Mouse (Mus musculus): ENCODE data around the gene Prdm1.

Prdm1 gene

DNA sequence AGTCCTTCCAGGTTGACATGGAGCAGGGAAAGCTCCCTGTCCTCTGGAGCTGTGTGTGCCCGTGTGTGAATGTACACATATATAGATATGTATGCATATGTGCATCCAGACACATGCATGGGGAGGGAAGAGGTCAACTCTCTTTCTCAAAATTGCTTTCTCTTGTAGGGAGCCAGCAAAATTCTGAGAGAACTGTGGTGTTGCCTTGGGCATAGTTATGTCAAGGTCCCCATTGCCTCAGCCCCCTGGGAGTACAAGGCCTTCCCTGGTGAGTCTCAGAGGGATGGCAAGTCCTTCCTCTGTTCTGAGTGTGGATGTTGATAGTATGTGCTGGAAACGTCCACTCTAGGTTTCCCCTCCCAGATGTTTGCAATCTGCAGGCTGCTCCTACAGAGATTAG lies 109.4 kb downstream of the Prdm1 start:
- DNase-seq (ENCODE audit: low spot score) = no peak

DNA sequence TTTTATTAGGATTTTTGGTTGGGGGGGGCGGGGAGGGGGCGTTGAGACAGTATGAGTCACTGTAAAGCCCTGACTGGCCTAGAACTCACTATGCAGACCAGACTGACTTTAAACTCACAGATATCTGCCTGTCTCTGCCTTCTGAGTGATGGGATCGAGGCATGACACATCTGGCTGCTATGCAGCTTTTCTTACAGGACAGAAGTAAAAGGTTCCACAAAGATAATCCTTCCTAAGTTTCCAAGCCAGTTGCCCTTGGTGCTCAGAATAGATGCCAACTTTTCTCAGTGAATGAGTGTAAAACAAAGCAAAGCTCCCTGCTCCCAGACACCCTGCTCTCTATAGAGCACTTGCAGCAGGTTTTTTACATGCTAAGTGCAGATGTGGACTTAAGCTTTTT lies 112.7 kb downstream of the Prdm1 start:
- no peak for DNase-seq (ENCODE audit: low spot score)

DNA sequence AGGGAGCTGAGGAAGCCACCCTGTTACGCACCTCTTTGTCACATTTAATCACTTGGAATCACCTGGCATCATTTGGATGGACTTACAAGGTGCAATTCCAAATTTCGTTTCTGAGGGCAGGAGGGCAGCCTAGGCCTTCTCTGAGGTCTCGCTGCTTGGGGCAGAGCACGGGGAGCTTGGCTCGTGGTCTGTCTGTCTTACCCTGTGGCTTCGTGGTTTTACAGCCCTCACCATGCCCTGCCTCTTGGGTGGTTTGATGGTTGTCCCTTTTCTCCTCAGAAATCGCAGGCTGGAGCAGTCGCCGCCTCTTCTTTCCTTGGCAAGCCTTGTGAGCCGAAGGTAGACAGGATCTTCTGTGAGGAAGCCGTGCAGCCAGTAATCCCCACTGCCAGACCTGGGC lies 118.3 kb downstream of the Prdm1 start:
- no peak for DNase-seq (ENCODE audit: low spot score)

DNA sequence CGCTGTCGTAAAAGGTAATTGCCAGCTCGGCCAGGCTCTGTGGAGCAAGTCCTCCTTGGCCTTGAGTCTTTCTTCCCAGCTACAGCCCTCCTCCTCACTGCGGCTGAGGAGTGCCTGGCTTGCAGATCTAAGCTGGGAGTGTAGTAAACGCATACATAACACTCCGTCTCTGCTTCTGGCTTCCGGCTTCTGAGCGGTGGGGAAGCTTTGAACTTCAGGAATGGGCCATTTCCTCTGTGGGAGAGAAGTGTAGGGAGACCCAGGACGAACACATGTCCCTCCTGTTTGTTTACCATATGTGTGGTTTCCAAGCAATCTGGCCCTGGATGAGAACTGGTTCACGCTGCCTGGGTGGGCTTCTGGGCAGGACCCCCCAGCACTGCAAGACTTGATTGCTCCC lies 119.2 kb downstream of the Prdm1 start:
- no peak for DNase-seq (ENCODE audit: low spot score)

DNA sequence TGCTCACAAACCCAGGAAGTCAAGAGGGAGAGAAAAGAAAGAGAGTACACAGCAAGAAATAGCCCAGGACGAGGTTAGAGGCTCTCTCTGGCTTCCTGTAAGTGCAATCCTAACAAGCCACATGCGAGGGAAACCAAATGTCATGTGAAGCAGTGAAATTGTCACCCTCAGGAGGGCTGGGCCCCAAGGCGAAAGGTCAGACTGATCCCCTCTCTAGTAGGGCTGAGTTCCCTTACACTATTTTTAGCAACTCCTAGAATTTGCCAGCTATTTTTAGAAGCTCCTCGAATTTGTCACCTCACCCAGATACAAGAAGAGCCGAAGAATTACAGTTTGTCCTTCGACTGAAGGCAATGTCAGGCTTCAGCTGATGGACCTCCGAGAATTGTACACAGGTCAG lies 124.9 kb downstream of the Prdm1 start:
- DNase-seq (ENCODE audit: low spot score) = peak; percentile 11

DNA sequence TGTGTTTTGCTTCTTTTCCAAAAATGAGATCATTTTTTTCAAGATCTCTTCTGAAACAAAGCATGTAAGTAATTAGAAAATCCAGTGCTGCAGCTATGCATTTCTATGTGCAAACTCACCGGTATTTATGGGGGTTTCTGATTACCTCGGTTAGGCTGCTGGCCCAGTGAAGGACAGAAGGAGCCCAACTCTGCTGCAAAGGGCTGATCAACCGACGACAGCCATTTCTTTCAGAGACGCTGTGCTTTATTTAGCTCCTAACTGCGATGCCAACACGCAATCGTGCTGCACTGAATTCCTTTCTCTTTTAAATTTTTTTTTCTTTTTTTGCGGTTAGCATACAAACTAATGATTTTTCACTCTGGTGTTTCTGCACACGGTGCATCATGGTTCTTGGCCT lies 126.7 kb downstream of the Prdm1 start:
- DNase-seq (ENCODE audit: low spot score) = no peak

DNA sequence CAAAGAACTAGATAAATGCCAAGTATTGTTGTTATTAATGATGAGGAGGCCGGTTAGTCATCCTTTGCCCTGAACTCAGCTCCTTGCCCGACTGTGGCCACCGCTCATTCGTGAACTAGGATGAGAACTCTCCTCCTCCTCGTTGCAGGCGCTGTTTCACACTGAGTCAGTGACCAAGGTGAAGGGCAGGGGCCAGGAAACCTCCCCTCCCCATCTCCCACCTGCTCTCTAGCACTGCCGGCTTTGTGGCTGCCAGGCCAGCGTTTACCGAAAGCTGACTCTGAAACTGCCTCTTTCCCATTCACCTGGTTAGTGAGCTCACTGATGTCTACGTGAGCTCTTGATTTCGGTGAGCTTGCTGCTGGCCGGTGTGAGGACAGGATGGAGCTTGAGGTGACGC lies 127.7 kb downstream of the Prdm1 start:
- no peak for DNase-seq (ENCODE audit: low spot score)

DNA sequence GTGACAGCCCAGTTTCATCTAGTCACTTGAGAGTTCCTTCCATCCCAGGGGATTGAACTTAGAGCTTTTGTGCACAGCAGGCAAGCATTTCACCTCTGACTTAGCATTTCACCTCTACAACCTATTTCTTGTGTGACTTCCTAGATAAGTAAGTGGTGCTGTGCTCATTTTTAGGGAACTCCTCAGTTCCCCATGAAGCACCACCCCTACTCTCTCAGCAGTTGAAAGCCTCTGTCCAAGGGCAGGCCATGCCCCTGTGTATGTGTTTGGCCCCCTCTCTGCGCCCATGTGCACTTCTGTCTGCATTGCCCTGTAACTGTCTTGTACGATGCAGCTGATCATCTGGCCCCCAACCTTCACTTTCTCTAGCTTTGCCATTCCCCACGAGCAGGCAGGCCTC lies 128.2 kb downstream of the Prdm1 start:
- DNase-seq (ENCODE audit: low spot score) = no peak

DNA sequence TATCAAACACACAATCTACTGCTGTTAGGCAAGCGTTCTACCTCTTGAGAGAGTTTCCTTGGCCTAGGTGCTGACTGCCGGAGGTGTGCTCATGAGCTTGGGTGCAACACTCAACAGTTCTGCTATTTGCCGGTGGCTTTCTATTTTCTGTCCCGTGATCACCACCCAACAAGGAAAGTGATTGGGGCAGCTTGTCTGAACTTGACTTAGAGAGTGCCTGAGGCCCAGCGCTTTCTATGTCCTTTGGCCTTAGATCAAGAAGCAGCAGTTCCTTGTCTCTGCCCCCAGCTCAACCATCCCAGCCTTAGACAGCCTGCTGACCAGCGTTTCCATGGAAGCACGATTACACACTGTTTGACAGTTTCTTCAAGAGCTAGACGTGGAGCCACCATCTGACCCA lies 135.4 kb downstream of the Prdm1 start:
- no peak for DNase-seq (ENCODE audit: low spot score)

DNA sequence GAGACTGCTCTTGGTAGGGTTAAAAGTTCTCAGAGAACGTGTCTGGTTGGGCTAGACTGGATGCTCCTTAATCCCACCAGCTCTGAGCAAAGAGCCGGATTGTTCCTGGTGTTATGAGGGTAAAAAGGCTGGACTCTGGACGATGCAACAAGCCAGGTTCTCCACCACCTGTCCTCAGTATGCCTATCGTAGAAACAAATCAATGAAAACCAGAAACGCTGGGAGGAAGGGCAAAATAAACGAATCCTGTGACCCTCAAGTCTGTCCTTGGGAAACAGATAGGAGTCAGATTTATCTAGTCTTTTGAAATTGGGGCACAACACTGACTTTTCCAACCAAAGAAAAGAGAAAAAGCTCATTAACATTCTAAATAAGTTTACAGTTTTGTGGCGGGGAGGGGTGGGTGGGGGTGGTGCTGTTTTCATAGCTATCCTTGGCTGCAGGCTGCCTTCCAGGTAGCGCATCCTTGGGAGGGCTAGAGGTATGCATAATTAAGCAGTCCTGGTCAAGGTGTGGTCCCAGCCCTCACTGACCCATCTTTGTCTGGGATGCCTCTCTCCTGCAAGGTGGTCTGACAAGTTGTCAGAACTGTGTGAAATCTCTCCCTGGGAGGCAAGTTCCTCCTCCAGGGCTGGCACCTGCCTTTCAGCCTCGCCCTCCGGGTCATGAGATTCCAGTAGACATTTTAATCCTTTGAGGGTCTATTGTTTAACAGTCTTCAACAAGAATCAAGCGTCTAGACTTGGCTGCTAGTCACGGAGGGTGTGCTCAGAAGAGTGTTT lies 136.6 kb downstream of the Prdm1 start:
- DNase-seq (ENCODE audit: low spot score) = no peak

DNA sequence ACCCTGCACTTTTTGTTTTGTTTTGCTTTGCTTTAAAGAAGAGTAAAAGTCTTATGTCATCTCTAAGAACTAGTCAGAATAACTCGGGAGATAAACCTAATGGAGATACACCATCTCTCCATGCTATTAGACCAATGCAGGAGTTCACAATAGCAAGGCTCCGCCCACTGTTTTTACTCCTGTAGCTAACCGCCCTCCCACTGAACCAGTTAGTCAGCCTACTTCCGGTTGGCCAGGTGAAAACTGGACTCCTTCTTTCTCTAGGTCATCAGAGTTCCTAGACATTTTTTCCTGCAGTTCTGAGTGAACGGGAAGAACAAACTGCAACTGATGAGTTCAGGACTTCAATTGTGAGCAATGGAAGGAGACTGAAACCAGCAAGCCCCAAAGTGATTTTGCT lies 138.0 kb downstream of the Prdm1 start:
- no peak for DNase-seq (ENCODE audit: low spot score)

DNA sequence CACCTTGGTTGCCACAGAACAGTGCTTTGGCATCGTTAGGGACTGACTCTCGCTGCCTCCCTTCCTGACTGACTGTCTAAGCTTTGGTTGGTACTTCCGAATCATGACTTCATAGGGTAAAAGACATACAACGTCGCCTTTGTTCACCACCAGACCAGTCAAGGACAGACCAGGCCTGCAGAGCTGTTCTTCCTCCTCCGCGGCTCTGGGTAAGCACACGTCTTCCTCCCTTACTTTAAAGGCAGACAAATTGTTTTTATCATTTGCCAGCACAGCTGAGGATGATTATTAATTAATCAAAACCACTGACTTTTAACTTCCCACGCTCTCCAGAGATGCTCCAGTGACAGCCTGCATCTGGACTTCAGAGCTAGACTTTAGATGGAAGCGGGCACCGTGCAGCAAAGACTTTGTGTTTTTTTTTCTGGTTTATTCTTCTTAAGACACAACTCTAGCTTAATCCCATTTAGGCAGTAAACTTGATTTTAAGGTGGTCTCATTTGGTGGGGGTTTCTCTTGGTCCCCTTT lies 139.5 kb downstream of the Prdm1 start:
- no peak for DNase-seq (ENCODE audit: low spot score)

Data from adipocyte (in vitro differentiated cells).